Mouse (Mus musculus) kidney, postnatal 10 days (tissue): ENCODE data around the gene Gm36079.
"Not testable (repeated sequence)": the region's sequence is repeated elsewhere in the genome, so short reads cannot be mapped to it uniquely, and the experiment has no call there.

Source experiments
- DNase-seq: peaks from one replicate; pipeline ENCODE4 v3.0.0; 2021; ENCODE audit warnings: mixed read lengths

The Gm36079 gene

DNA sequence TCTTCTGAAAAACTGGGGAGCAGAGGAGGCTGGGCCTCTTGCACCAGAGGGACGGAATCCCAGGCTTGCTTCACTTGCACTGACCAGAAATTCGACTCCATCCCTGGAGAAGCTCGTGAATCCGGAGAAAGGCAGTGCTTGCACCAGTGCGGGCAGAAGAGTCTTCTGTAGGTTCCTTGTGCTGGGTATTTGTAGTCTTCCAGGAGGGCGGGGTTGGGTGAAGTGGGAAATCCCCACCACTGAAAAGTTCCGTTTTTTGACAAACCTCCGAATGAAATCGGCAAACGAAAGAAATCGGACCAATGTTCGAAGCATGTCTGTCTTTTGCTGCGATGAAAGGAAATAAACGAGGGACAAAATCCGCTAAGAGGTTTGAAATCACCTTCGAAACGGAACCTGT lies at the start of gene Gm36079:
Gene Gm36079 (minus strand): TSS at position 101 of the 400 bp plus-strand sequence.
- DNase-seq, result not testable (repeated sequence)

DNA sequence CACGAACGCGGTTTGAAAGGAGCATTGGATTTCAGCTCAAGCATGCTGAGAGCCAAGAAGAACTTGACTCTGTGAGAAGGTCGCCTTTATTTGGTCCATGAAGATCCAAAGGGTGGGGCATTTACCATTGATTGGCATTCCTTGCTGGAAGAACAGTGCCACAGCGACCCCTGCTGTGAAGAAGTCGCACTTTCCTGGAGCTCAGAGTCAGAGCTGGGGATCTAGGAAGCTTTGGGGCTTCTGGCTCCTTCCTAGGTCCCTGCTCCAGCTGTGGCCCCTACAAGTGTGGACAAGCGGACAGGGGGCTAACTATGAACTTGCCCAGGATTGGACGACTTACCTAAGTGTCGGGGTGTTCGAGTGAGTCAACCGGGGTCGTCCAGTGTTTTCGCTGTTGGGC lies 44.1 kb upstream of the Gm36079 start:
- not testable (repeated sequence) for DNase-seq

- DNase-seq, result not testable (repeated sequence)
Measured at GRCm38 (mm10) chr13:120070012-120070598, 43.3 kb upstream of the Gm36079 start.

DNA sequence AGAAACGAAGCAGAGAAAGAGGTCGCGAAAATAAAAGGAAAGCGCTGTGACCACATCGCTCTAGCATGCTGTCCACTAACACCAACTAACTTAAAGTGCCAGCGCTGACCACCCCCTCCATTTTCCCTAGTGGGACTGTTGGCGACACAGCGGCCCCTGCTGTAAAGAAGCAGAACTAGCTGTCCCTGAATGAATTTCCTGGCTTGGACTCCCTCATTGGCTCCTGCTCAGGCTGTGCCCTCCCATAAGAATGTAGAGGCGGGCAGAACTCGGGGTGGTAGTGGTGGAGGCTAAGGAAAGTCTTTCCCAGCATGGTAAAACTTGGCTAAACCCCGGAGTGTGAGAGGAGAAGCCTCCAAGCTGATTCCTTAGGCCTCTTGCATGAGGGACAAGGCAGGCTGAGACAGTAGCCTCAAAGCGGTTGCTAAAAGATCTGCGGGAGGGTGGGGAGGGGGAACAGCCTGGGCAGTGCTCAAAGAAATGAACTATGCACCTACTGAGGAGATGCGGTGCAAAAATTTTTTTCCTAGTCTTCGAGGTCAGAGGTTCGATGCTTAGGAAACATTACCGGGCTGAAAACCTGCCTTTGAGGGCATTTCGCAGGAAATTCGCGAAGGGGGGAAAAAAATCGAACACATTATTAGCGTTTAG lies 36.8 kb upstream of the Gm36079 start:
- not testable (repeated sequence) for DNase-seq

GRCm38 (mm10) chr13:120062903-120063302 lies 36.1 kb upstream of the Gm36079 start:
- DNase-seq, result not testable (repeated sequence)

- DNase-seq, result not testable (repeated sequence)
Measured at GRCm38 (mm10) chr13:120052085-120052484, 25.3 kb upstream of the Gm36079 start, which contains the start of gene Gm21188. TSS of gene Gm21188 (minus strand) at chr13:120052194.

- not testable (repeated sequence) for DNase-seq
Measured at GRCm38 (mm10) chr13:120048608-120049007, 21.8 kb upstream of the Gm36079 start.

DNA sequence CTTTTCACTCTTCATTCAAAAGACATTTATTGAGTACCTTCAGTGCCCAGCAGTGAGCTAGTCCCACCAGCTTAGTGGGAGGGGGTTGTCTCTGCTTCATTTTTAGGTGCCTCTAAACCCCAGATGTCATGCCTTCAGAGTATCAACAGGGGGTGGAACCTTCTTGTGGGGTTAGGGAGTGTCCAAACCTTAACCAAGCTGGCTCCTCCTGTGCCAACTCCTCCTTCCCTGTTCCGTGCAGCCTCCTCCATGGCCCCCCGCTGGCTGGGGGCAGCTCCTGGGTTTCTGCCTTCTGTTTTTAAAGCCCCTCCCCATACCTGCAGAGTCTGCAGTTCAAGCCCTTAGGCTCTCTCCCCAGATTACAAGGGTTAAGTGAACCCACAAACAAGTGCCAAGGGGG lies 21.4 kb upstream of the Gm36079 start:
- DNase-seq, result not testable (repeated sequence)

GRCm38 (mm10) chr13:120046422-120047209 lies 19.8 kb upstream of the Gm36079 start:
- DNase-seq, result not testable (repeated sequence)

DNA sequence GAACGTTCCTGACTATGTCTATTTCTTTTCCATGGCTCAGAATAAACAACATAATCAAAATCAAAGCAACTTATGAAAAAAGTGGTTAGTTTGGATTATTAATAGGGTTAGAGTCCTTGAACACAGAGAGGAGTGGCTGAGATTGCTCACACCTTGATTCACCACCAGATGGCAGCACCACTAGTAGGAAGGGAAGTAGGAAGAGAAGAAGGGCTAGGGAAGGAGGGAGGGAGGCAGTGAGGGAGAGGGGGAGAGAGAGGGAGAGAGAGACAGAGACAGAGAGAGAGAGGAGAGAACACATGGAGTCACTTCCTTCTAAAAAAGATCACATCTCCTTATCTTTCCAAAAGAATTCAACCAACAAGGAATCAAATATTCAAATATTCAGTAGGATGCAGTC lies 14.3 kb upstream of the Gm36079 start:
- peak; percentile 62 for DNase-seq

DNA sequence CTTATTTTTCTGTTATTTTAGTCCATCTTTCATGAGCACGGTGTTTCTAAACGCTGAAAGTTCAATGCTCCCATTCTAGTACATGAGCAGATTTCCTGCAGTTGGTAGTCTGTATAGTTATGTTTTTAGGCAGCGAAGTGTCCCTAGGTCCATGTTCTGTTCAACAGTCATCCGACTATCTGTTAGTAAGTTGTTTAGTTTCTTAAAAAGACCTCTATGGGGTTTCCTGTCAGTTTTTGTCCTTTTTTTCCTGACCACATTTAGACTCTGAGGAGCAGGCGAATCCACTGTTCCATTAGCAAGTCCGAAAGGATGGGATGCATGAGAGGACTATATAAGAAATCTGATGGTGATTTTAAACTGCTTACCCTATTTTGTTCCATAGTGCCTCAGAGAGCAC lies 11.1 kb upstream of the Gm36079 start:
- not testable (repeated sequence) for DNase-seq

GRCm38 (mm10) chr13:120036577-120037115 lies 9.8 kb upstream of the Gm36079 start:
- DNase-seq, result peak; percentile 5

- peak; percentile 5 for DNase-seq
Measured at GRCm38 (mm10) chr13:120035151-120035550, 8.3 kb upstream of the Gm36079 start.

GRCm38 (mm10) chr13:120034637-120035036 lies 7.8 kb upstream of the Gm36079 start:
- not testable (repeated sequence) for DNase-seq

- peak; percentile 30 for DNase-seq
Measured at GRCm38 (mm10) chr13:120033516-120034190, 6.8 kb upstream of the Gm36079 start.

DNA sequence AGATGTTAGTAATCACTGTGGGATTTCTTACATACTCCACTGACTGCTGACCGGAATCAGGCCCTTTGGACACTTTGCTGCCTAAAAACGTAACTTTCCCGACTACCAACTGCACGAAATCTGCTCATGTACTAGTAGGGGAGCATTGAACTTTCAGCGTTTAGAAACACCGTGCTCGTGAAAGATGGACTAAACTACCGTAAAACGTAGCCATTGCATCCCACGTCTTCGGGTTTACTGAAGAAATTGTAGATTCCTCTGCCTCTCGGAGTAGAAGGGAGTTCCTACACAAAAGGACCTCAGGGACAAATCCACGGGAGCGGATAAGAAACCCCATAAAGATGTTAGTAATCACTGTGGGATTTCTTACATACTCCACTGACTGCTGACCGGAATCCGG lies 4.9 kb upstream of the Gm36079 start:
- peak; percentile 6 for DNase-seq

DNA sequence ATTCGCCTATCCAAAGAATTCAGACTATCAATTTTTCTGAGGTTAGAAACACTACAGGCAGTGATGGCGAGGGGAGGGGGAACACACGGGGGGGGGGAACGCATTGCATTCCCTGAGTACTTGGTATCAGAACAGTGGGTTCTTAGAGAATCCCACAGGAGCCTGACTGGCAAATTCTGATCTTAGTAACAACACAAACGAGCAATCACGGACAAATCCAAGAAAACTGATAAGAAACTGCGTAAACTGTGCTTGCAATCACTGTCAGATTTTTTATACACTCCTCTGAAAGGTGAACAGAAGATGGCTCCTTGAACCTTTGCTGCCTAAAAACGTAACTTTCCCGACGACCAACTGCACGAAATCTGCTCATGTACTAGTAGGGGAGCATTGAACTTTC lies 557 bp upstream of the Gm36079 start:
- not testable (repeated sequence) for DNase-seq

GRCm38 (mm10) chr13:120026373-120026772 lies 438 bp downstream of the Gm36079 start:
- not testable (repeated sequence) for DNase-seq

GRCm38 (mm10) chr13:120025576-120025975 lies 1.2 kb downstream of the Gm36079 start:
- DNase-seq, result peak; percentile 5

GRCm38 (mm10) chr13:120025004-120025403 lies 1.8 kb downstream of the Gm36079 start:
- DNase-seq, result not testable (repeated sequence)

DNA sequence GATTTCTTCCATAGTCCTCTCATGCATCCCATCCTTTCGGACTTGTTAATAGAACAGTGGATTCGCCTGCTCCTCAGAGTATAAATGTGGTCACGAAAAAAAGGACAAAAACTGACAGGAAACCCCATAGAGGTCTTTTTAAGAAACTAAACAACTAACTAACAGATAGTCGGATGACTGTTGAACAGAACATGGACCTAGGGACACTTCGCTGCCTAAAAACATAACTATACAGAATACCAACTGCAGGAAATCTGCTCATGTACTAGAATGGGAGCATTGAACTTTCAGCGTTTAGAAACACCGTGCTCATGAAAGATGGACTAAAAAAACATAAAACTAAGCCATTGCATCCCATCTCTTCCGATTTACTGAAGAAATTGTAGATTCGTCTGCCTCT lies 2.2 kb downstream of the Gm36079 start:
- not testable (repeated sequence) for DNase-seq

- peak; percentile 8 for DNase-seq
Measured at GRCm38 (mm10) chr13:120021477-120021876, 5.3 kb downstream of the Gm36079 start.
